Mouse (Mus musculus) fat pad, adult 2 months (tissue): ENCODE measurements around the gene Helz.

Experiments
- DNase-seq: peaks from one replicate; pipeline ENCODE4 v3.0.0-alpha.2; 2011; ENCODE audit warnings: low read depth, low spot score; ENCODE audit errors: extremely low read depth

The Helz gene

DNA sequence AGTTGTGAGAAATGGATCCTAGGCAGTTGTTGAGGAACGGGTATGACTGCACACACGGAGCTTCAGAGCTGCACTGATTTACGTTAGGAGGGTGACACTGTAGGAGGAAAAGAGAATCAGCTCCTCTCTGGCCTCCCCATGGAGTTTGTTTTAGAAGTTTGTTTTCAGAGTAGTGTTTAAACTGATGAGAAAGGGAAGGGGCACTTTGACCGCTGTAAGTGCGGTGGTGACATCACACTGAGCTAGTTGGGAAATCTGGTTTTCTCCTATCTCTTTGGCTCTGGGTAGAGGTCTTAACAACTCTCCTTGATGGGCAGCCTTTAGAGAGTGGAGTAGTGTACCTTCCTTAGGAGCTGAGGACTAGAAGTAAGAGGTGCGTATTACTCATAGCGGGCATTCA lies 58.0 kb downstream of the Helz start:
- DNase-seq = no peak

DNA sequence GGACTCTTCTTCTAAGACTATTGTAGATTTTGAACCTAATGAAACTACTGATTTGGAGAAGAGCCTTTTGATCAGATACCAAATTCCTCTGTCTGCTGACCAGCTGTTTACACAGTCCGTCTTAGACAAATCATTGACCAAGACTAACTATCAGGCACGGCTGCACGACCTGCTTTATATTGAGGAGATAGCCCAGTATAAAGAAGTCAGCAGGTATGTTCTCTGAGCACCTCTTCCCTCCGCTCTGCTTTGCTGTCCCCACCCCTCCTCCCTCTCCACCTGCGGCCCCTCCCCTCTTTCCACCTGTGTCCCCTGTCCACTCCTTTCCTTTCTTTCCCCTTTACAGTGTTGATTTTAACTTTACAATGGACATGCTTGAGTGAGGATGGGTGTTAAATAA lies 66.2 kb downstream of the Helz start:
- DNase-seq = no peak

DNA sequence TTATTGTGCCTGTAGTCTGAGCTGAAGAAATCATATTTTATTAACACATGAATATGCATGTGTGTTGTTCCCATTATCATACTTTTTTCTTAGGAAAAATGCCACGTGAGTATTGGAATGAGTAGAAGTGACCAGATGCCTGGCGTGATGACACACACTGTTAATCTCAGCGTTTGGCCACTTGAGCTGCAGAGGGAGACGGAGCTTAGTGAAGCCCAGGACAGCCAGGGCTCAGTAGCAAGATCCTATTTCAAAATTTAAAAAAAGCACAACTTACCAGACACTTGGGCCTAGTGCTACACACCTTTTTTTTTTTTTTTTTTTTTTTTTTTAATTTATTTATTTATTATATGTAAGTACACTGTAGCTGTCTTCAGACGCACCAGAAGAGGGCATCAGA lies 68.0 kb downstream of the Helz start:
- DNase-seq = no peak

DNA sequence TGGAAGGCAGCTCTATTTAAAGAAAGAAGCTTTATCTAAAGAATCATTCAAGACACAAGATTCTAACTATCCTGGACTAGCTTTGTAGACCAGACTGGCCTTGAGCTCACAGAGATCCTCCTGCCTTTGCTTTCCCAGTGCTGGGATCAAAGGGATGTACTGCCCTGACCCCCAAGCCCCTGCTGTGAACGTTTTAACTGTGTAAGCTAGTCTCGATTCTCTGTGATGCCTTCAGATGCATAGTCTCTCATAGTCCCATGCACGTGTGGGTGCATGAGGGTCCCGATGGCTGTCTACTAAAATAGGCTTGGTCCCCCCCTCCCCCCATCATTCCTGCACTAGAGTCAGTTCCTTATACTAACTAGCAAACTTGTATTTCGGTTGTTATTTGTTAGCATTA lies 70.2 kb downstream of the Helz start:
- DNase-seq = no peak

DNA sequence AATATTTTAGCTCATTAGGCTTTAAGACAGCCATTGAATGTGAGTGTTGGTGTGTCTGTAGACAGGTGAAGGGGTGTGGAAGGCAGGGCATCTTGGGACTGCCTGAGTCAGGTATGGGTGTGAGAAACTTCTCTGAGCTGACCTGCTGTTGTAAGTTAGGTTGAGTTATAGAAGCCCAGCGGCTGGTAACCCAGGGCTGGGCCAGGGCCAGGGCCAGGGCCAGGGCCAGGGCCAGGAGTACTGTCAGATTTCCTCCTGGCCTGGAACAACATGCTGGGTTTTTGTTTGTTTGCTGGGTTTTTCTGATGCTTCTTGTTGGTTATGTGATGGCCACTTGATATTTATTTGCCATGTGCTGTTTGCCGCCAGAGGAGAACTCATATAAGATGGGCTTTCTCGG lies 76.9 kb downstream of the Helz start:
- no peak for DNase-seq

DNA sequence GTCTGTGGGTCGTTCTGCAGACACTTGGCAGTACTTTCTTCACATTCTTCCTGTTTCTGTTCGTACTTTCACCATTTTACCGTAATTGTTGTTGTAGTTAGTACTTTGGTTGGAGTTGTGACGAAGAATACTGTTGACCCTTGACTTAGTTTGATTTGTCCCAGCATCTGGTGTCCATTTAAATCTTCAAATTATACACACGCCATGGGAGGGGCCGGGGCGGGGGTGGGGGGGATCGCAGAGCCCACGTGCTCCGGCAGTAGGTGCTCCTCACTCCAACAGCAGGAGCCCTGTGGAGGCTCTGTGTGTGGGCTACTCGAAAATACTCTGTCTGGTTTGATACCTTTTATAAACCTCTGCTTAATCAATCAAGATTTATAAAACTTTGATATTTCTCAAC lies 78.0 kb downstream of the Helz start:
- no peak for DNase-seq

DNA sequence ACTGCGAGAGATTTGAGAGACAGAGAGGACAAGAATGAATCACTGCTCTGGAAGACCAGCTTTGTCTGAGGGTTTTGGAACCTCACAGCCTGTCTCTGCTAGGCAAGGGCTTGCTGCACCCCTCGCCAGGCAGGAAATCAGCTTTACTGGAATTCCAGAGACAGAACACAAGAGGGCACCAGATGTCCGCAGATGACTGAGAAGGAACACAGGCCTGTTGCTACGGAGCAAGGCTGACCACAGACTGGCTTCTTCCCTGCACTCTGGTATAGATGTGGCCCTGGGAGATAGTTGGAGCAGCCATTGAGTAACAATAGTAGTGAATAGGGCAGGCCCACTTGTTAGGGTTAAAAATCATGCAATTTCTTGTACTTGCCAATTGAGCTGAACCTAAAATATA lies 81.8 kb downstream of the Helz start:
- no peak for DNase-seq

DNA sequence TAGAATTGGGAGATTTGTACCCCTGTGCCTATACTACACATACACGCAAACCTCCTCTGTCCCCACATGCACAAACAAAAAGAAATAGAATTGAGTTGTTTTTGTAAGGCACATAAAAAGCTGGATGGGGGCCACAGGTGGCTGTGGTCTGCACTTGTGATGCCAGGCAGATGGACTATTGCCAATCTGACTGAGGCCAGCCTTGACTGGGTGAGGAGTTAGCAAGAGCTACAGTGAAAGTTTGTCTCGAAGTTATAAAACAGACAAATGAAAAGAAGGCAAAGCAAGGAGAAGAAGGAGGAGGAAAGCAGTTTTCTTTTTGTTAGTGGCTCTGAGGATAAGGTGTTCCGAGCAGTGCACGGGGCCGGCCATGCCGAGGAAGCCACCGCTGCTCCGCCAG lies 82.2 kb downstream of the Helz start:
- no peak for DNase-seq

DNA sequence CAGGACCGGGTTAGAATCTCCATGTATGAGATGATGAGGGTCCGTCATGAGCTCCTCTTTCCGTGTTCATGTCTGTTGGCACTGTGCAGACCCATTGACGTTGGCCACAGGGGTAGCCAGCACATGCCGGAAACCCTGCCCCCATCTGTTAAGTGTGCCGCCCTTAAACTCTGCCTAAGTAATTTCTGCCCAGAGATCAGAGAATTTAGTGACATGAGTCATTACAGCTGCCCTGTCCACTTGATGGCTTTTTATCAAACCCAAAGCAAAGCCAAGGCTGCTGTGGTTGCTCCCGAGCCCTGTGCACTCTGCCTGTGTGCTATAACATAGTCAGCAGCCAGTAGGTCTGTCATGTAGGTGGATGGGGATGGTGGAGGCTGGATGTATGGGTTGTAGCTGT lies 83.4 kb downstream of the Helz start:
- no peak for DNase-seq

DNA sequence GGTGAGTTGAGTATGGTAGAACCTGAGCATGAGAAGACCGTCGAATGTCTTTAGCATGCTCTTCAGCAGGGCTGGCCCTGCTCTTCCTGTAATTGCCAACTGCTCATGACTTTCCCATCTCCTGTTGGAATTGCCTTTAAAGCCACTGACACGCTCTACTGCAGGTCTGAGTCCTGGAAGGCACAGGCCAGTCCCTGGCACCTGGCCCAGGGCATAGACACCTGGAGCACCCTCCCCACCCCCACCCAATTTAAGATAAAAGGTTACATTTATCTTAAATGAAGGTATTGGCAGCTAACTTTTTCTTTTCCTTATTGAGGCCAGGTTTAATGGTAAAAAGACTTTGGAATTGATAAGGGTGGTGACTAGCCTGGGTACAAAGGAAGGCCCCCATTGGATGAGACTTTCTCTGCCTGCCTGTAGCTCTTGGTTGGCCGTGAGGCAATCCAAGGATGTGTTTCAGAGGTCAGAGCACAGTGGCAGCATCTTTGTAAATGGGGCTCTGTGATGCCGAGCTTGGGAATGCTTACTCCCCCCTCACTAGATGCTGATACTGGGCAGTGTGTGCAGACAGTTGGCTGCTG lies 85.9 kb downstream of the Helz start:
- DNase-seq = no peak

DNA sequence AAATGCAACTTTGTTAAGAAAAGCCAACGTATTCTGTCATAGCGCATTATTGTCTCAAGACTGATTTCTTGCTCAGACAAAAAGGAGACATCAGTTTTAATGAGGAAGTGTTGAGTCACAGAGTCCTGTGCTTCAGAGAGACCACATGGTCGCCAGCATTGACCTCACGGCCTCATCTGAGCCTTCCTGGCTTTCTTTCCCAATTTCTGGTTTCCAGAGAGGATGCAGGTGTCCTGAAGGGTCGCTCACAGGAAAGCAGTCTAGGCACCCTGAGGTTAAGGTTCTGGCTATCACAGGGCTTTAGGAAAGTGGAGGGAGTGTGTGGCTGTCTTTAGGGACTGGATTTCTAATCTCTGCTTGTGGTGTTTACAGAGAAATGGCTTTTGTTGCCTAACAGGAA lies 90.4 kb downstream of the Helz start:
- DNase-seq = no peak

DNA sequence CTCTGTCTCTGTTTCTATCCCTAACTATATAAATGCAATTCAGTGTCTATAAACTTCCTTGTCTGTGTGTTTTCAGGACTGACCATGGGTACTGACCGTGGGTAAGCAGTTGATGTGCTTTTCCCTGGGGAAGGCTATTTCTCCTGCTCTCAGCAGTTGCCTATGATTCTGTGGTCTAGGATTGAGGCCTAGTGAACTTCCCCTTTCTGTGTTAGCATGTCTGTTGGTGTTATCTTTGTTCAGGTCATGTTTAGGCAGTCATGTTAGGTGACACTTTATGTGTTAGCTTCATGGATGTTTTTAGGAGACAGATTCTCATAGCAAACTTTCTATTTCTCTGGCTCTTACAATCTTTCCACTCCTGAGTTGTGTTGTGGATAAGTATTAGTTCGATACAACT lies 91.9 kb downstream of the Helz start:
- DNase-seq = no peak

DNA sequence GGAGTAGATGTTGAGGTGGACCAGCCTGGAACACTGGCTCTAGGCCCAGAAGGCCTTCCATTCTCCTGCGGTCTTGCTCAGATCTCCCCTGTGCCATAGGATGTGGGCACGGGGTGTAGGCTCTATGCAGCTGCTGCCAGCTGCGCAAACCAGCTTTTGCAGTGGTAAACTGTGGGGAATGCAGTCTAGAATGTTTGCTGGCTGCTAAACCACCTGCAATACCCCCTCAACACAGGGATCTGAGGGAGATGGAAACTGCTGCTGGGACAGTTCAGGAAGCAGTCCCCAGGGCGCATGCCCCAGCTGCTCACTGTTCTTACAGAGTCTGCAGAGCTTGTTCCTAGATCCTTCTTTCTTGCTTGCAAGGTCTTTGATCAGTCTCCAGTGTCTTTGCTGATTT lies 96.7 kb downstream of the Helz start:
- DNase-seq = no peak

DNA sequence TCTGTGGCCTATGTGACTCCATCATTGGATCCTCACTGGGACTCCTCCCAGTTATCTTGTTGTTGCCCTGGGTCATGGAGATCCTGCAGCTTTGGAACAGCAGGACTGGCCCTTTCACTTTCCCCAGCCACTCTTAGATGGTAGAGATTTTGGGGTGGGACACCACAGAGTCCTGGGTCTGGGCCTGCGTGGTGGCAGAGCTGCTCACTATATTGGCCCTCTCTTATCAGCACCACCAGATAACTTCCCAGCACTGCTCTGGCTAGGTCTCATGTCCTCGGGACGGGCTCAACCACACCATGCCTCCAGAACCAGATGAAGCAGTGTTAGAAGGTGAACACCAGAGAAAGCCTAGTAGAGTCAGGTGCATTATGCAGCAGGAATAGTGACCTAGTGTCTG lies 99.6 kb downstream of the Helz start:
- no peak for DNase-seq

DNA sequence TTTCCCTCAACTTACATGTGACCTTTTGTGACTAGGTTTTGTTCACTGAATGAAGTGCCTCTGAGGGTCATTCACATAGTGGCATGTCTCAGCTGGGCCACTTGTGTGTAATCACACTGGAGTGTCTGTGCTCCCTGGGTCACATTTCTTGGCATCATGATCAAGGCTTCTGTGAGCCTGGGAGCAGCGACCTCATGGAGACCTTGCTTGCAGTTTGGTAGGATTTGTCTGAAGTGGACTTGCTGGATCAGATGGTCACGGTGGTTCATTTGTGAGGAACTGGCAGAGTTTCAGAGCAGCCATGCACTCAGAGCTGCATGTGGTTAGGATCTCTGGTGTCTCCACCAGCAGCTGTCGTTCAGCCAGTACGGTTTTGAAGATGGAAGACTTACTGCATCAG lies 100.9 kb downstream of the Helz start:
- no peak for DNase-seq

DNA sequence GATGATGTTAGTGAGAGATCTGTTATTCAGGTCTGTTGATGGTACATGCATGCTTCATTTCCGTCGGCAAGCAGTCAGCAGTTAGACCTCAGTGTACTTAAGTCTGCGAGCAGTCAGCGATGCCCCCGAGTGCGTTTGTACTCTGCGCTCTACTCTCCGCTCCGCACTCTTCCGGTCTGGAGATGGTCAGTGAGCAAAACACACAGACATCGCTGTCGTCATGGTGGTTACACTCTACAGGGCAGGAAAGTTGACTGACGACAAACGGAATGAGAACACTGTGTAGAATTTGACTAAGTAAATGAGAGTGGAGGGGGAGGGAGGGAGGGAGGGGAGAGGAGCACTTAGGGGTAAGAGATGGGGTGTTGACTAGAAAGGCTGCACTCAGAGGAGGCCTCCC lies 101.7 kb downstream of the Helz start:
- no peak for DNase-seq

DNA sequence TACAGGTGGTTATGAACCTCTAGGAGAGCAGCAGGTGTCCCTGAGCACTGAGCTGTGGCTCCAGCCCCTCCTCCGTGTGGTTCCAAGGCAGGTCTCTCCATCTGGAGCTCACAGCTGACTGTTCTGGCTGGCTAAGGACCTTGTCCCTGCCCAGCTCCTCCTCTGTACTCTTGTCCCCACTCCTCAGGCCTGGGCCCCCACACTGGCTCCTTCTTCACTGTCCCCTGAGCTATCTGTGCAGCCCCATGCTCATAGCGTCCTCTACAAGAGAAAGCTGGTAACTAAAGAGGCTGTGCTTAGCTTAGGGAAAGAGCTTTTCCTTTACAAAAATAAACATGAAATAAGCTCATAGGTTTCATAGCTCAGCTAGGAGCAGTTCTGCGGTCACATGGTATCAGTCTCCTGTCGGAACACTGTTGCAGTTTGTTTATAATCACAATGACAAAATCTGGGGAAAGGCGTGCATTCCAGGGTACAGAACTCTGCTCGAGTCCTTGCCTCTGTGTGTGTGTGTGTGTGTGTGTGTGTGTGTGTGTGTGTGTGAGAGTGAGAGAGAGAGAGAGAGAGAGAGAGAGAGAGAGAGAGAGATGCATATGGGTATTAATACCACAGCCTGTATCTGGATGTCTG lies 102.8 kb downstream of the Helz start:
- no peak for DNase-seq

DNA sequence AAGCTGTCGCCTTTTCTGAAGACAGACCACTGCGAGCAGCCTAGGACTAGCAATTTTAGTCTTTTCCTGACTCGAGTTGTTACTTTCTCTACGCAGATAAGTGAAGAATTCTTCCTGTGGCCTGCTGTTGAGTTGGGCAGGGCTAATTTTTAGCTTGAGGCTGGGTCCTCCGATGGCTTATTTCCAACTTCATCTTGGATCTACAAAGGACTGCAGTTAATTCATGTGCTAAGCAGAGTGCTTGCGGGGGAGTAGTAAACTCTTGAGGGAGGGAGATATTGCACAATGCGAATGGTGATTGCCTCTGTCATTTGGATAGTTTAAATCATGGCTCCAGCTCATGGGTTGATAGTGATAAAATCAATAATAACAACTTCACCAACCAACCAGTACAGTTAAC lies 103.7 kb downstream of the Helz start:
- no peak for DNase-seq

DNA sequence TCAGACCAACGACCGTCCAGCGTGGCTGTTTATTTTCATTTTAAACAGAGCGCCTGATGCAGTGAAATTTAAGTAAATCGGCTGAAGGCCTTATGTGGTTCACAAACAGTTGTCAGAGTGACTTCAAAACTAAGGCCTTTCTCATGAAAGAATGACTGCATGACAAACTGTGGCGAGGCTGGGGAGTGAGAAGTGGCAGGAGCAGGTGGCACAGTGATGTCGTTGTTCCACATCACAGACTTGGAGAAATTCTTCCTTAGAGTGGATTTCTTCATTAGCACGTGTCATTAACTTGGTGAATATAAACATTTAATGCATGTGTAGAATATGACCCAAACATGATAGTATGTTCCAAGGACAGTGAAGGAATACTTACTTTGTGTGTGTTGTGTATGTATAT lies 104.4 kb downstream of the Helz start:
- no peak for DNase-seq

DNA sequence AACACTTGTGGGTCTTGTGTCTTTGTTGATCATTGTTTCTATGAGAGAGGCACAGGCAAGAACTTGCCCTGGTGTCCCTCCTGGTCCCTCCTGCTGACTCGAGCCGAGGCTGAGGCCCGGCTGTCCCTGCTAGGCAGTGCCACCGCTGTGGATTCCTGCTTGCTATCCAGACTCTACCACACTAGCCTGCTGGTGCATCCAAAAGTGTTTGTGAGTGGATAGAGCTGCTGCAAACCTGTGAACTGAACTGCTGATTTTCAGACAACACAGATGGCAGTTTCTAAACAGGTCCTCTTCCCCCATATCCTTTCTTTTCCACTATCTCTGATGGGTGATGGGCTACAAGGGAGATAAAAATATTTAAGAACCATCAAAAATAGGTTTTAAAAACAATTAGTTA lies 107.8 kb downstream of the Helz start:
- no peak for DNase-seq

DNA sequence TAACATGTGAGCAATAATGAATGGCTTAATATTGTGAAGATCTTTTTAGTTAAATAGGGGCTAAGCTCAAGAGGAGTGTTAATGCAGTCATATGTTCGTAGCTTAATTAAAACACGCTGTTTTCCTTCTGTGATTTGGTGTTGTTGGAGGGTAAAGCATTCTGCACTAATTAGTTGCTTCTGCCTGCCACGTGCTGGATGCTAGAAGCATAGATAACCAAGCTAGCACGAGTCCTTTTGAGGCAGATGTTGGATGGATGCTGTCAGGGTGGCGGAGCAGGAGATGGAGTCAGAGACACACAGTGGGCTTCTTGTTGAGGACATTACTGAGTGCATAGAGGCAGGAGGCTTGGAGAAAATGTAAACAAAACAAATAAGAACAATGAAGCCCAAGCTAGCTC lies 109.4 kb downstream of the Helz start:
- DNase-seq = no peak

DNA sequence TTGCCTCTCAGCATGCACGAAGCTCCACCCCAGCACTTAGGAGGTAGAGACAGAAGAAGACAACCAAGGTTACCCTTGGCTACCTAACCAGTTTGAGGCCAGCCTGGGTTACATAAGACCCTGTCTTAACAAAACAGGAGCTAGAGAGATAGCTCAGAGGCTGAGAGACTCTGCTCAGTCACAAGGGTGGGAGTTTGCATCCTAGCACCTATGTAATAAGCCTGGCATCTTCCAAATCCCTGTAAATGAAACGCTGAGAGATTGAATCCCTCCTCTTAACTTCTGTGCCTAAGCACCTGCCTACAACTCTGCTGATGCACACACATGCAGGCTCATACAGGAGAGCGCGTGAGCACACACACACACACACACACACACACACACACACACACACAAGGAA lies 112.7 kb downstream of the Helz start:
- no peak for DNase-seq

DNA sequence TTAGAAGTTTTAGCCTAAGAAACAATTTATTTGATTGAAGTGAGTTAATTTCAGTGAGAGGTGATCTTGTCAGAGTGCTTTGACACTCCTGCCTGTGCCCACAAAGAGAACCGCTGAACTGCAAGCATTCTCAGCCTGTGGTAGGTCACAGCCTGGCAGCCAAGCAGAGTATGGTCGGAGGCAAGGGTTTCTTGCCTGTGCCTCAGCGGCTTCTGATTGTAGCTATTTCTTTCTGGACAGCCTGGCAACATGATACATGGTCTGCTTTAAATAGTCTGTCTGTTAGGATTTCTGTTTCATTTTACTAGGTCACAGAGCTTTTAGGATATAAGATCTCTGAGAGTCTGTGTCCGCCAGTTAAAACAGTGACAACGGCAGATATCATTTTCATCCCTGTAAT lies 114.9 kb downstream of the Helz start:
- no peak for DNase-seq
